Mouse (Mus musculus): ENCODE measurements around the gene Arhgef6.

GRCm38 (mm10) chrX:57260744-57261143 lies 77.8 kb downstream of the Arhgef6 start:
- TF ChIP-seq CTCF (IDR thresholded peaks at IDR 0.05; ENCODE audit: insufficient read depth, low read depth, low read length) (no peak), POLR2A (IDR thresholded peaks at IDR 0.05; ENCODE audit: insufficient read depth, low read depth, low read length) (no peak)

Measured in olfactory bulb, adult 2 months (tissue).